Mouse (Mus musculus) testis, adult 2 months (tissue): ENCODE results near the gene Krt33b. TPM values are rescaled to one million over a fixed set of nuclear protein-coding genes. Genes with fewer than 3 reads are reported as not detected.

ENCODE experiments used
- H3K27ac ChIP-seq: fragments of 200-500 bp; 2 replicates; pipeline ENCODE4 v1.5.1; 2012; ENCODE audit warnings: low read depth, low read length; ENCODE audit not compliant: control insufficient read depth, insufficient read depth
- H3K27me3 ChIP-seq: fragments of 200-500 bp; 2 replicates; pipeline ENCODE4 v1.6.1; 2012; ENCODE audit warnings: mild to moderate bottlenecking, low read length, moderate library complexity; ENCODE audit not compliant: control insufficient read depth, insufficient read depth
- H3K36me3 ChIP-seq: fragments of 200-500 bp; 2 replicates; pipeline ENCODE4 v1.6.1; 2012; ENCODE audit warnings: mild to moderate bottlenecking, low read length; ENCODE audit not compliant: control insufficient read depth, insufficient read depth
- H3K4me1 ChIP-seq: fragments of 200-500 bp; 2 replicates; pipeline ENCODE4 v1.6.1; 2012; ENCODE audit warnings: low read length; ENCODE audit not compliant: control insufficient read depth, insufficient read depth
- H3K4me3 ChIP-seq: fragments of 200-500 bp; 2 replicates; pipeline ENCODE4 v1.5.1; 2012; ENCODE audit warnings: low read depth, mild to moderate bottlenecking, low read length, moderate library complexity, mixed read lengths; ENCODE audit not compliant: control insufficient read depth
- CTCF ChIP-seq: fragments of 200-500 bp; IDR thresholded peaks from 2 replicates; pipeline ENCODE4 v1.5.1; 2012; ENCODE audit warnings: low read depth, mild to moderate bottlenecking, inconsistent platforms, low read length, moderate library complexity; ENCODE audit not compliant: control insufficient read depth, insufficient read depth, insufficient replicate concordance
- POLR2A ChIP-seq: fragments of 200-500 bp; IDR thresholded peaks from 2 replicates; pipeline ENCODE4 v1.6.1; 2012; ENCODE audit warnings: low read depth, mild to moderate bottlenecking, inconsistent platforms, low read length, moderate library complexity; ENCODE audit not compliant: control insufficient read depth
- polyA plus RNA-seq: library from polyadenylated mRNA; depleted of rRNA; stranded (reverse); fragments of >200 nt; gene quantifications from 2 replicates; pipeline ENCODE4 v1.2.3, GENCODE M21; 2012

Gene Krt33b
- polyA plus RNA-seq, 1 experiment = not detected

- Histone ChIP-seq H3K36me3 (no peaks in the 10 kb centered on the region), H3K27ac (no peak within 1 kb of the TSS), H3K4me1 (no peaks in the 10 kb centered on the region), H3K27me3 (no peaks in the 10 kb centered on the region), H3K4me3 (no peak within 1 kb of the TSS)
- TF ChIP-seq CTCF (no peak), POLR2A (no peak)
Measured at GRCm38 (mm10) chr11:100050451-100050850, 20.8 kb upstream of the Krt33b start, which contains the start of gene Krt31. Krt31 (minus strand) TSS chr11:100050551.

GRCm38 (mm10) chr11:100047193-100047592, 17.5 kb upstream of the Krt33b start:
- Histone ChIP-seq H3K27ac (no peak overlapping the region), H3K4me3 (no peak overlapping the region), H3K4me1 (no peaks in the 10 kb centered on the region), H3K27me3 (no peaks in the 10 kb centered on the region), H3K36me3 (no peaks in the 10 kb centered on the region)
- no peak for TF ChIP-seq POLR2A
- TF ChIP-seq CTCF = no peak

DNA sequence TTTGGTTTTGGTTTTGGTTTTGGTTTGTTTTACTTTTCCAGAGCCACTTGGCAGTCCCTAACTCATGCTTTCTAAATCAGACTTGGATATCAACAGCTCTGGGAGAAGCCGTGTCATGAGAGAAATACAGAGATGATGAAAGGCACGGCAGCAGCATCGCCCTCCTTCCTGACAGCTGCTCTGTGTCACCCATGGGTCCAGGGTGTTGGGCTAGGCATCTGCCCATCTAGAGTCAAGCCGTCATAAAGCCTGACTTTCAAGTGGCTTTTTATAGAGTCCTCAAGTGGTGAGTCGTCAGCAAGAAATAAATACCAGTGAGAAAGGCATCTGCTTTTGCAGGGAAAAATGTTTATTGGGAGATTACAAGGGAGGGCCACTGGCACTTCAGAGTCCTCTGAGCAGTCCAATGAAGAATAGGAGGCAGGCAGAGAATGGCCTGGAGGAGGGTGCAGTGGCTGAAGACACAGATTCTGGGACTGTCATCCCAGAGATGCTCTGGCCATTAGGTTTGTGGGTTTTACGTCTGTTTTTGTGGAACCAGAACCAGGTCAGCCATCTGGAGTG, 16.7 kb upstream of the Krt33b start:
- TF ChIP-seq POLR2A = no peak
- no peaks in the 10 kb centered on the region for H3K36me3 ChIP-seq
- H3K4me3 ChIP-seq = no peak overlapping the region
- H3K4me1 ChIP-seq = no peaks in the 10 kb centered on the region
- no peak overlapping the region for H3K27ac ChIP-seq
- no peaks in the 10 kb centered on the region for H3K27me3 ChIP-seq

- Histone ChIP-seq H3K4me1 (no peaks in the 10 kb centered on the region), H3K4me3 (no peak within 1 kb of the TSS), H3K27me3 (no peaks in the 10 kb centered on the region), H3K36me3 (no peaks in the 10 kb centered on the region), H3K27ac (no peak within 1 kb of the TSS)
- TF ChIP-seq CTCF (no peak), POLR2A (no peak)
Measured at GRCm38 (mm10) chr11:100041454-100041853, 11.8 kb upstream of the Krt33b start, which contains the start of gene Krt34. Krt34 (minus strand) TSS chr11:100041554.

DNA sequence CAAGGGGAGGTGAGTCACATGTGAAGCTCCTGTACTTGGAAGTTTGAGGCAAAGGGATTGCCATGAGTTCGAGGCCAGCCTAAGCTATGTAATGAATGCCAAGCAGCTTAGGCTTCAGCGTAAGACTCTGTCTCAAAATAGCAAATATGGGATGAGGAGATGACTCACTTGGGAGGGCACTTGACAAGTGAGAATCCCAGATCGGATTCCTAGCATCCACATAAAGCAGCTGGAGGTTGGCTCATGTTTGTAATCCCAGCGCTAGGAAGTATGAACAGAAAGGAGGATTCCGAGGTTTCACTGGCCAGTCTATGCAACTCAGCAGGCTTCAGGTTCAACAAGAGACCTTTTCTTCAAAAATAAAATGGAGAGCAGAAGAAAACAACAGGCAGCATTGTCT, 8.2 kb downstream of the Krt33b start:
- Histone ChIP-seq H3K27me3 (no peaks in the 10 kb centered on the region), H3K4me3 (no peak overlapping the region)
- no peak for TF ChIP-seq CTCF
- TF ChIP-seq POLR2A = no peak

DNA sequence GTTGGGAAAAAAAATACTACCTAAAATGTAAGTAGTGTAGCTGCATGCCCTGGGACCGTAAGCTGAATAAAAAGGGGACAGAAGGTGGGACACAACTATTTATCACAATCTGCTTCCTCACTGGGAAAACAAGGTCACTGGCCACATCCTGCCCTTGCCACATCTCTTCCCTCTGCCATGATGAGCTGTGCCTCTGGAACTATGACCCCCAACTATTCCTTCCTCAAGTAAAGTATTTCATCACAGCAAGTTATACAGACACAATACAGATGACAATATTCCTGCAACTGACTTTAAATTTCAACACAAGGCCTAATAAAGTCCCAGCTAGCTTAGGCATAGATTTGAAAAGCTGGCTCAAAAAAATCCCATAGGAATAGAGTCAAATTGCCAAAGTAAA, 10.2 kb downstream of the Krt33b start:
- Histone ChIP-seq H3K36me3 (no peaks in the 10 kb centered on the region), H3K27ac (no peak overlapping the region), H3K27me3 (no peaks in the 10 kb centered on the region), H3K4me1 (no peaks in the 10 kb centered on the region), H3K4me3 (no peak overlapping the region)
- TF ChIP-seq POLR2A (no peak), CTCF (no peak)

More for the DNA sequence above, 8.2 kb downstream of the Krt33b start:
- Histone ChIP-seq H3K27ac (no peak overlapping the region), H3K4me1 (no peaks in the 10 kb centered on the region), H3K36me3 (no peaks in the 10 kb centered on the region)

- Histone ChIP-seq H3K4me1 (no peaks in the 10 kb centered on the region), H3K27ac (no peak within 1 kb of the TSS), H3K4me3 (no peak within 1 kb of the TSS), H3K27me3 (no peaks in the 10 kb centered on the region), H3K36me3 (no peaks in the 10 kb centered on the region)
- no peak for TF ChIP-seq POLR2A
- TF ChIP-seq CTCF = no peak
Measured at GRCm38 (mm10) chr11:100016112-100016511, 13.6 kb downstream of the Krt33b start, which contains the start of gene Krt33a. Krt33a (minus strand) TSS chr11:100016212.

- Histone ChIP-seq H3K27ac (no peak overlapping the region), H3K36me3 (no peaks in the 10 kb centered on the region), H3K4me1 (no peaks in the 10 kb centered on the region), H3K4me3 (no peak overlapping the region), H3K27me3 (no peaks in the 10 kb centered on the region)
- TF ChIP-seq CTCF (no peak), POLR2A (no peak)
Measured at GRCm38 (mm10) chr11:100013691-100014171, 15.9 kb downstream of the Krt33b start.
